Mouse (Mus musculus) liver, postnatal 0 days (tissue): ENCODE results near the gene Fitm1. TPM values are rescaled to one million over a fixed set of nuclear protein-coding genes. Genes with fewer than 3 reads are reported as not detected.

Experiments
- ATAC-seq: fragments of 200-750 bp; cut with Nextera tagmentation; 2 replicates; pipeline ENCODE4 v1.8.0; 2017; ENCODE audit warnings: mild to moderate bottlenecking, moderate library complexity
- DNase-seq: peaks from one replicate; pipeline ENCODE4 v3.0.0-alpha.2; 2016
- H3K27ac ChIP-seq: fragments of 300-500 bp; sonication (generic); 2 replicates; pipeline ENCODE4 v1.5.1; 2014; ENCODE audit warnings: antibody characterized with exemption, moderate library complexity, mild to moderate bottlenecking, low read depth
- H3K27me3 ChIP-seq: fragments of 300-500 bp; sonication (generic); 2 replicates; pipeline ENCODE4 v1.6.1; 2014; ENCODE audit warnings: low read length, control low read depth, mixed read lengths; ENCODE audit not compliant: insufficient read depth
- H3K36me3 ChIP-seq: fragments of 300-500 bp; sonication (generic); replicated peaks from 2 replicates; pipeline ENCODE4 v1.6.1; 2014; ENCODE audit warnings: mild to moderate bottlenecking, control low read depth, low read length, moderate library complexity, mixed read lengths; ENCODE audit not compliant: insufficient read depth
- H3K4me1 ChIP-seq: fragments of 300-500 bp; sonication (generic); 2 replicates; pipeline ENCODE4 v1.6.1; 2014; ENCODE audit warnings: antibody characterized with exemption, mild to moderate bottlenecking, control low read depth; ENCODE audit not compliant: insufficient read depth
- H3K4me2 ChIP-seq: fragments of 300-500 bp; sonication (generic); 2 replicates; pipeline ENCODE4 v1.6.1; 2014; ENCODE audit warnings: low read depth, mild to moderate bottlenecking, low read length, moderate library complexity, mixed read lengths
- H3K4me3 ChIP-seq: fragments of 300-500 bp; sonication (generic); 2 replicates; pipeline ENCODE4 v1.5.1; 2014; ENCODE audit warnings: low read depth, low read length
- H3K9ac ChIP-seq: fragments of 300-500 bp; sonication (generic); replicated peaks from 2 replicates; pipeline ENCODE4 v1.6.1; 2014; ENCODE audit warnings: mild to moderate bottlenecking, moderate library complexity
- H3K9me3 ChIP-seq: fragments of 300-500 bp; sonication (generic); 2 replicates; pipeline ENCODE4 v1.6.1; 2016; ENCODE audit warnings: mild to moderate bottlenecking, control low read depth, low read length, mixed read lengths
- CTCF ChIP-seq: sonication (generic); IDR thresholded peaks from 2 replicates; pipeline ENCODE4 v1.5.1; 2016; ENCODE audit warnings: antibody characterized with exemption, low read depth
- EP300 ChIP-seq: IDR thresholded peaks from 2 replicates; pipeline ENCODE4 v1.6.1; 2016; ENCODE audit warnings: antibody characterized with exemption, low read depth, mild to moderate bottlenecking
- WGBS: fragments of 180-500 bp; shearing (Covaris S2); extraction: QIAGEN DNeasy Blood & Tissue Kit; methylation state at CpG from one replicate; pipeline ENCODE4 v1.1.7; 2014; ENCODE audit not compliant: insufficient replicate concordance; 5-methylcytosine and 5-hydroxymethylcytosine counted together
- polyA plus RNA-seq: library from polyadenylated mRNA; unstranded; fragments of >200 nt; fragmentation: Nextera tagmentation; extraction: Ambion mirVana; gene quantifications from 2 replicates; pipeline ENCODE4 v1.2.1, GENCODE M21; 2015

Gene Fitm1
- polyA plus RNA-seq, 1 experiment from 2014 or later: 1.8 TPM

- H3K9me3 ChIP-seq: no peaks in the 10 kb centered on the region
- peaks cover 50% of the 10 kb centered on the region for H3K36me3 ChIP-seq
- H3K27me3 ChIP-seq: no peaks in the 10 kb centered on the region
- DNase-seq (no peak), ATAC-seq (no peak)
- H3K27ac ChIP-seq: no peak overlapping the region
- peaks cover 26% of the 10 kb centered on the region for H3K4me1 ChIP-seq
- H3K4me2 ChIP-seq: no peak overlapping the region
- H3K9ac ChIP-seq: no peak overlapping the region
- TF ChIP-seq EP300 (no peak), CTCF (no peak)
- H3K4me3 ChIP-seq: no peak overlapping the region
- 93% methylated on average over 11 of the region's 11 CpGs for WGBS
Observed at GRCm38 (mm10) chr14:55563249-55563648, 12.2 kb upstream of the Fitm1 start.

- 78% methylated on average over 3 of the region's 3 CpGs for WGBS
- TF ChIP-seq CTCF: peak; percentile 43
- no peak for TF ChIP-seq EP300
- H3K4me2 ChIP-seq: no peak overlapping the region
- H3K4me3 ChIP-seq: no peak overlapping the region
- no peaks in the 10 kb centered on the region for H3K27me3 ChIP-seq
- peaks cover 66% of the 10 kb centered on the region for H3K36me3 ChIP-seq
- no peak overlapping the region for H3K27ac ChIP-seq
- no peak overlapping the region for H3K9ac ChIP-seq
- peaks cover 17% of the 10 kb centered on the region for H3K4me1 ChIP-seq
- DNase-seq: no peak
- ATAC-seq: no peak
- H3K9me3 ChIP-seq: no peaks in the 10 kb centered on the region
Observed at GRCm38 (mm10) chr14:55565748-55566147, 9.7 kb upstream of the Fitm1 start.

- DNase-seq (no peak), ATAC-seq (no peak)
- no peaks in the 10 kb centered on the region for H3K9me3 ChIP-seq
- H3K27ac ChIP-seq: no peak overlapping the region
- TF ChIP-seq CTCF (no peak), EP300 (no peak)
- H3K4me3 ChIP-seq: no peak overlapping the region
- H3K36me3 ChIP-seq: peaks cover 66% of the 10 kb centered on the region
- H3K9ac ChIP-seq: no peak overlapping the region
- H3K27me3 ChIP-seq: no peaks in the 10 kb centered on the region
- H3K4me2 ChIP-seq: no peak overlapping the region
- peaks cover 3% of the 10 kb centered on the region; the same call in 1 of the 2 replicates for H3K4me1 ChIP-seq
- WGBS: 75% methylated on average over 3 of the region's 3 CpGs
Observed at GRCm38 (mm10) chr14:55567496-55567895, 7.9 kb upstream of the Fitm1 start.

GRCm38 (mm10) chr14:55570588-55570987, 4.8 kb upstream of the Fitm1 start:
- Histone ChIP-seq H3K27ac (peak overlapping the region; percentile 16; the same call in 1 of the 2 replicates), H3K9ac (no peak overlapping the region), H3K27me3 (no peaks in the 10 kb centered on the region), H3K36me3 (peaks cover 37% of the 10 kb centered on the region), H3K4me2 (no peak overlapping the region), H3K4me3 (no peak overlapping the region), H3K9me3 (no peaks in the 10 kb centered on the region), H3K4me1 (peaks cover 4% of the 10 kb centered on the region; the same call in 1 of the 2 replicates)
- no peak for ATAC-seq
- DNase-seq: no peak
- no peak for TF ChIP-seq CTCF
- TF ChIP-seq EP300: no peak
- WGBS: 59% methylated on average over 2 of the region's 2 CpGs

GRCm38 (mm10) chr14:55571760-55572159, 3.7 kb upstream of the Fitm1 start:
- H3K4me2 ChIP-seq: no peak overlapping the region
- H3K4me1 ChIP-seq: peaks cover 4% of the 10 kb centered on the region; the same call in 1 of the 2 replicates
- TF ChIP-seq EP300: no peak
- no peak for TF ChIP-seq CTCF
- ATAC-seq (peak; percentile 53), DNase-seq (no peak)
- H3K27me3 ChIP-seq: no peaks in the 10 kb centered on the region
- no peak overlapping the region for H3K9ac ChIP-seq
- peak overlapping the region; percentile 51; the same call in 1 of the 2 replicates for H3K27ac ChIP-seq
- no peaks in the 10 kb centered on the region for H3K9me3 ChIP-seq
- H3K36me3 ChIP-seq: peaks cover 25% of the 10 kb centered on the region
- no peak overlapping the region for H3K4me3 ChIP-seq

GRCm38 (mm10) chr14:55575711-55576110, 294 bp downstream of the Fitm1 start:
- no peak for DNase-seq
- peaks cover 21% of the 10 kb centered on the region for H3K4me1 ChIP-seq
- H3K4me3 ChIP-seq: no peak overlapping the region

GRCm38 (mm10) chr14:55576376-55576775, 959 bp downstream of the Fitm1 start:
- Histone ChIP-seq H3K9me3 (no peaks in the 10 kb centered on the region), H3K27me3 (no peaks in the 10 kb centered on the region), H3K36me3 (peaks cover 15% of the 10 kb centered on the region), H3K4me3 (no peak overlapping the region), H3K4me2 (no peak overlapping the region), H3K4me1 (peaks cover 21% of the 10 kb centered on the region), H3K27ac (no peak overlapping the region), H3K9ac (no peak overlapping the region)
- WGBS: 86% methylated on average over 16 of the region's 16 CpGs
- DNase-seq (no peak), ATAC-seq (no peak)
- TF ChIP-seq CTCF (no peak), EP300 (no peak)

More at GRCm38 (mm10) chr14:55575711-55576110, 294 bp downstream of the Fitm1 start:
- Histone ChIP-seq H3K36me3 (peaks cover 8% of the 10 kb centered on the region), H3K27ac (no peak overlapping the region), H3K4me2 (no peak overlapping the region), H3K9me3 (no peaks in the 10 kb centered on the region), H3K27me3 (no peaks in the 10 kb centered on the region), H3K9ac (no peak overlapping the region)
- no peak for ATAC-seq
- 72% methylated on average over 13 of the region's 13 CpGs for WGBS
- TF ChIP-seq EP300: no peak
- no peak for TF ChIP-seq CTCF
